Mouse (Mus musculus) MEL (cell line): ENCODE measurements around the gene Nfatc4.
A peak's percentile ranks its signal among the peaks of the same experiment; 100 is the strongest.

Experiments used
- CTCF ChIP-seq, 3 experiments: IDR thresholded peaks in 2 of 3; conservative IDR thresholded peaks in 1 of 3; 2 replicates each; pipeline ENCODE4 v1.5.1; 2011 to 2012; ENCODE audit warnings: low read length in 3 of 3, low read depth in 2 of 3, mild to moderate bottlenecking in 2 of 3, improper control_type of control experiment in 1 of 3, inconsistent platforms in 1 of 3, mixed read lengths in 1 of 3, moderate library complexity in 1 of 3; ENCODE audit not compliant: control insufficient read depth in 1 of 3, insufficient read depth in 1 of 3, poor library complexity in 1 of 3, severe bottlenecking in 1 of 3
- ELF1 ChIP-seq: IDR thresholded peaks from 2 replicates; pipeline ENCODE4 v1.6.1; 2014; ENCODE audit warnings: low read depth, mild to moderate bottlenecking, inconsistent platforms, low read length, improper control_type of control experiment, moderate library complexity

DNA sequence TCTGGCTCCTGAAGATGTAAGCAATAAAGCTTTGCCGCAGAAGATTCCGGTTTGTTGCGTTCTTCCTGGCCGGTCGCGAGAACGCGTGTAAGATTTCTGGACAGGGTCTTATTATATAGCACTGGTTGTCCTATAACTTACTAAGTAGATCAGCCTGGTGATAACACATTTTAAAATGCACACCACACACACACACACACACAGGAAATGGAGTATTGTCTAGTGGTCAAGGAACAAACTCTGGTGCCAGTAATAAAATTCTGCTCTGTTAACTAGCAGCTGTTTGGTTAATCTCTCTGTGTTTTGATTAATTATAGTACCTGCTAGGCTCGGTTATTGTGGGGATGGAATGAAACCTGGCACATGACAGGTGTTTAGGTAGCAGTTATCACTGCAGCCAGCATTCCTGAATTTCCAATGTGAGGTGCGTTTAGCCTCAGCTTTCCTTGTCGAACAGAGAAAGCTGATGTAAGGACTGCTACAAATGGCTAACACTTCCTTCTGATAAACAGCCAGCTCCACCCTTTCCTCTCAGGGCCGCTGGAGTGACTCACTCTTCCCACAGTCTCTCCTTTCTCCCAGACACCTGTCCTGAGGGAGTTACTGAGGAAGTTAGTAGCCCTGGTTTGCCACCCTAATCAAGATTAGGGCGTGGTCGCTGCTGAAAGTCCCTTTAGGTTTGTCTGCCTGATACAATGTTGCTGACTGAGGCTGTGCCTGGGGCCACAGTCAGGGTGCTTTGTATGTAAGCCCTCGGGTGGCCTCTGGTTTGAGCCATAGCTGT, 27.4 kb upstream of the Nfatc4 start:
- no peak for TF ChIP-seq CTCF (IDR thresholded peaks at IDR 0.05 in 2 of 3, conservative IDR thresholded peaks at IDR 0.05 in 1 of 3; ENCODE audit: control insufficient read depth in 1 of 3, insufficient read depth in 1 of 3, low read depth in 2 of 3, low read length in 3 of 3, poor library complexity in 1 of 3, severe bottlenecking in 1 of 3)
- TF ChIP-seq ELF1: peak; percentile 30; the same call in 1 of the 2 replicates
